Mouse (Mus musculus) gastrocnemius, postnatal 4 days (tissue): Measurements from ENCODE around the gene Plekhf1. TPM values are rescaled to one million over a fixed set of nuclear protein-coding genes. Genes with fewer than 3 reads are reported as not detected.

ENCODE experiments used
- DNase-seq, 2 experiments: peaks; one replicate each; pipeline ENCODE4 v3.0.0; 2021 to 2022; ENCODE audit warnings: low spot score in 2 of 2, mixed read lengths in 2 of 2
- total RNA-seq, 2 experiments: library from RNA; stranded (reverse); gene quantifications; 2 replicates each; pipeline ENCODE4 v1.2.3; 2021

Plekhf1 gene
- total RNA-seq, 2 experiments from 2014 or later, result 5.8 to 6.5 TPM

DNA sequence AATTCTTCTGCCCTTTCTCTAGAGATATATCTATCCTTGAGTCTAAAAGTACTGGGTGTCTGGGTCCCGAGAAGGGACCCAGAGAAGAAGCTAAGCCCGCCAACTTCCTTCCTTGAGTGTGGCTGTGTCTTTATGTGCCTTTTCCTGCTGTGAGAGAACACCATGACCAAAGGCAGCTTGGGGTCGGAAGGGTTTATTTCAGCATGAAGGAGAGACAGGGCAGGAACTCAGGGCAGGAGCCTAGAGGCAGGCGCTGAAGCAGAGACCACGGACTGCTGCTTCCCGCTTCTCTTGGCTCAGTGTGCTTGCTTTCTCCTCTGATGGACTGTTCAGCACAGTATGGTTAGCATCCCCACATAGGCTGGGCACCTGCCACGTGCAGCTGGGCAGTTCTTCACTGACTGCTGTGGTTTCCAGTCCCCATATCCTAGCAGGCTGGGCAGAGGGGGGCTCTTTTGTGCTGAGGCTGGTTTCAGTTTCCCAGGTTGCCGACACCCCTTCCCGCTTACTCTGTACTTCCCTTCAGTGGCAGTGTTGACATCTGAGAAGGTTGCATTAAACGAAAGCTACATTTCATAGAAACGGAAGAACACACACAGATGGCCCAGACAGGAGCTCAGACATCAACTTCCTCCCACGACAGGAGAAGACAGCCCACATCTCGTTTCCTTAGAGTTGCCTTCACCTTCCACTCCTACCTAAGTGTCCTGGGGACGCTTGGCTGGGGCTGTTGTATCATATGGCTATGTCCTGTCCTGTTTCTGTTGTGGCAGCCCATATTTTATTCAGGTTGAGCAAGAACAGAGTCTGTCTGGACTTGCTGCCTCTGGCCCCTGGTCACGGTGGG, 38.5 kb downstream of the Plekhf1 start:
- no peak for DNase-seq

DNA sequence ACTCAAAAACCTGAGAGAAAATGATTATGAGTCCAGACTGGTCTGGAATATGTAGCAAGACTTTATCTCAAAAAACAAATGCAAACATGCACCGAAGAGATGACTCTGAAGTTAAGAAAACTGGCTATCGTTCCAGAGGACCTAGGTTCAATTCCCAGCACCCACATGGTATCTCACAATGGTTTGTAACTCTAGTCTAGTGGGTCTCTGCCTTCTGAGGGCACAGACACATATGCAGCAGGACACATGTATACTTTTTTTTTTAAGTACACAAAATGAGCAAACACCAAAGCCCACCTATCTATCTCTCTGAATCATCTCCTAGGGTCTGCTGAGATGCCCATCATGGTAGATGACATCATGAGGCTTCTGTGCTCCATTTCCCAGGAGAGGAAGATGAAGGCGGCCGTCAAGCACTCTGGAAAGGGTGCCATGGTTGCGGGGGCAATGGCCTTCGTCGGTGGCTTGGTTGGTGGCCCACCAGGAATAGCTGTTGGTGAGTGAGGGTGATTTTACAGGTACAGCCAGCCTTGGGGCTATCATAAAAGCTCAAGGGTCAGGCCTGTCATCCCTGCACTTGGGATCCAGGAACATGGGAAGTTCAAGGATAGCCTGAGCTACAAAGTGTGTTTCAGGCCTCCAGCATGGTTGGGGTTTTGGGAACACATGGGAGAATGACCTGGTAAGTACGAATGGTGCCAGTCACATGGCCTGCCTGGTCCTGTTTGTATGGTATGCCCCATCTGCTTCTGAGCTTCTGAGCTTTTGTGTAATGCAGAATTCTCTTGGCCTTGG, 39.3 kb downstream of the Plekhf1 start:
- DNase-seq, result no peak

DNA sequence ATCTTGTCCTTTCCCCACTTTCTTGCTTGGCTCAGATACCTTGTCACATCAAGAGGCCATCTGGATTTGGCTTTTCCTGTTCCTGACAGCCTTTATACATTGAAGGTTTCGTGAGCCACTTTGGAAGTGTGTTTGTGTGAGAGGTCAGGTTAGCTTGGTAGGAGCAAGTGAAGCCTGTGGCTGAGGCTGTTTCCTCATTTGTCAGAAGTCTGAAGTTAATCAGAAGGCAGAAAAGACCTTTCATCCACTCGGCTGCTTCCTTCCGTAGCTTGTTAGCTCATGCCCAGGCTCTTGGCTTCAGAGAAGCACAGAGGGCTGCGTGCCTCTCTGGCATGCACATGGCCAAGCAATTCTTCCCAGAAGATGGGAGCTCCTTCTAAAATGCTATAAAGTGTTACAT, 40.0 kb downstream of the Plekhf1 start:
- no peak for DNase-seq

DNA sequence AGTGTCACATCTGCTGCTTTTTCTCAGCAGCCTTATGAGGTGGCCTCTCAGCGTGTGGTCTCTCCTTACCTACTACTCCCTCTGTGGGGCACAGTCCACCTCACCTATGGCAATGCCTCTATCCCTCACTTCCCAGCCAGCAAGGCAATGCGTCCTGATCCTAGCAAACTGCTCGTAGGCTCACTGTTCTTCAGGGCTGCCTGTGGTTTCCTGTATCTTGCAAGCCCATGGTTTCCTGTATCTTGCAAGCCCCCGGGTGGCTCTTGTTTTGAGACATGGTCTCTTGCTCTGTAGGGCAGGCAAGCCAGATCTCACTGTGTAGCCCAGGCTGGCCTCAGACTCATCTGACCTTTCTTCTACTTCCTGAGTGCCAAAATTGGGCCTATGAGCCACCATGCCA, 41.0 kb downstream of the Plekhf1 start:
- DNase-seq, result no peak

DNA sequence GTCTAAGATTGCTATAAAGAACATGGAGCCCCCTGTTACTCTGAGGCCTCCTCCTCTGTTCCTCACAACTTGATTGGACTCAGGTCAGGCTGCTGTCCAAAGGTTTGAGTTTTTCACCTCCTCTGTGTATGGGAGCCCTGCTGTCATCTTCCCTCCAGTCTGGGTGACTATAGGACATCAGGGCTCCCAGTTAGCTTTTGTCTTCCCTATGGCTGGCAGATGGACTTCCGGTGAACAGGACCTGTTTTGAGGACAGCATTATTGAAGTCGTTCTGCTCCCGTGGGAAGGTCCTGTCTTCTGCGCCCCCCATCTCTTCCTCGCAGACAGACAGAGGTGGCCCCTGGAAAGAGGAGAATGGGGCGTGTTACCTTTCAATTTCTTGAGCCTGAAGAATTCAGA, 43.0 kb downstream of the Plekhf1 start:
- no peak for DNase-seq

DNA sequence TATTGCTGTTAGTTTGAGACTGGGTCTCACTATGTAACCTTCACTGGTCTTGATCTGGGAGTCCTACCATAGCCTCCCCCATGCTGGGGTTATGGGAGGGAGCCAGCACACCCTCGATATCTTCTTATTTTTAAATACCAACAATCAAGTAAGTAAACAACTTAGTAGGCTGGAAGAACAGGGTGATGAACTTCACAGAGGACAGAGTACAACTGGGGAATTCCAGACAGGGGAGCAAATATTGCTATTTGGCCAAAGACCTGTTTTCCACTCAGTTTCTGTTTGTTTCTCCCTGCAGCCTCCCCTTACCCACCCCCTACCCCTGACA, 43.4 kb downstream of the Plekhf1 start:
- DNase-seq, result no peak

DNA sequence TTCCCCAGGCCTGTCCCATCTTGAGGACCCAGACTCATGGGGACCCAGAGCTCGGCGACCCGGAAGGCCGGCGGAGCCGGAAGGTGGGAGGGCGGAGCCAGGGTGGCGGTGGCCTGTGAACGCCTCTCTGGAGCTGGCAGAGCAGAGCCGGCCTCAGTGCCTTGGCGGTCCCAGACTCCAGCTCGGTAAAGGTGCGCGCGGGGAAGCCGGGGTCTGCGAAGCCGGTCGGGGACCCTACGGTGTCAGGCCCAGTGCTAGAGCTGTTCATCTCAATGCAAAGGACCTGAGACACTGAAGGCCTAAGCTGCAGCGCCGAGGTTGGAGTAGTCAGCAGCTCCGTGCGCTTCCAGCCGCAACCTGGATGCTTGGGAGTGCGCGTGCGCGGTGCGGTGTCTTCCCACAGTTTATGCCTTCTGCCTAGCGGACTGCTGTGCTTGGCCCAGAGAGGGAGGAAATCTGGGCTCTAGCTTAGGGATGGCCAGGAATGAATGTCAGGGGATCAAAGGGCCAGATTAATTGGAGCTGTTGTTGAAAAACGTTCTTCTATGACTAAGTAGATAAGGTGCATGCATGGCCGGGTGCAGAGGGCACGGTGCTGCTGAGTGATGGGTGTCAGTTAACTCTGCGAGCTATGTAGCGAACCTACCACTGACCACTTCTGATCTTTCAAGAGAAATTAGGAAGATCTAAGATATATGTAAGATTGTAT, 44.0 kb downstream of the Plekhf1 start:
- DNase-seq, result peak; percentile 58 to 80

DNA sequence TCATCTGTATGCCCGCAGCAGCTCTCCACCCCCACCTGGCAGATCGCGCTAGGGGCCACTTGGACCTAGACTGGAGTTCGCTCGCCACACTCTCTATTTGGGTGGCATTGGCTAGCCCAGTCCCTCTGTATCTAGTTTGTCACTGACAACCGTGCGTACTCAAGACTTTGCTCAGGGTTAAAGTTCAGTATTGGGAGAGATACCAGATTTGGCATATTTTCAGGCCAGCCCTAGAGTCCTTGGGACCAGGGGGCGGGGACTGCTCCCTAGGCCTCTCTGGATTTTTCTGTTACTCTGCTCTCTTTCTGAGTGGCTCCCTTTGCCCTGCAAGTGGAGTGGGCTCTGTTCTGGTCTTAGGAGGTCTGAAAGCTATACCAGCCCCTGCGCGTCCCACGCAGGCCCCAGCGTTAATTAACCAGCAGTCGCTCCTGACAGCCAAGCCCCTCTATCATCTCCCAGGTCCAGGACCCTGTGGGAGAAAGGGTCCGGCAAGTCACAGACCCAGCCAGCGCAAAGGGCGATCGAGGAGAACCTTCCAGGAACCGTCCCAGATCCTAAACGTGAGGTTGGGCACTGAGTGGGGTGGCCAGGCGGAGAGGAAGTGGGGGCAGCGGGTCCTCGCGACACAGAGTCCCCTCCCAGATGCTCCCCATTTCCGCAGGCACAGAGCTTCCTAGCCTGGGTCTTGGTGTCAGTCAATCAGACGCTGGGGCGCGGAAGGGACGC, 44.7 kb downstream of the Plekhf1 start, which contains the start of gene 1600014C10Rik:
Gene 1600014C10Rik, plus strand, starts transcription at position 256 of the 726 bp plus-strand sequence.
- DNase-seq, result peak in 1 of 2 experiments; percentile 31

DNA sequence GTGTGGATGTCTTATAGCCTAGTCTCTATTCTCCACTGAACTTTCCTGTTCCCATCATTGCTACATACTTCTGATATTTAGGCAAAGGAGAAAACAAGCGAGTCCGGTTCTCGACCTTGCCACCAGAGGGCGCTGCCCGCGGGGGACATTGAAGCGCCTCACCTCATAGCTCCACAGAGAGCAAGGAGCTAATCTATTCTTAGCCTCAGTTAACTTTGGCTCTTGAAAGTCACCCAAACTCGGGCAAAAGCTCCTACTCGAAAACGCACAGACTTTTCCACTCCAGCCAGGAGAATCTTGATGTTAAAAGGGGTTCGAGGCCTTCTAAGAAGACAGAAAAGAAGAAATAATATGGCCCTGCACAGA, 45.2 kb downstream of the Plekhf1 start:
- DNase-seq, result peak; percentile 66 to 83

DNA sequence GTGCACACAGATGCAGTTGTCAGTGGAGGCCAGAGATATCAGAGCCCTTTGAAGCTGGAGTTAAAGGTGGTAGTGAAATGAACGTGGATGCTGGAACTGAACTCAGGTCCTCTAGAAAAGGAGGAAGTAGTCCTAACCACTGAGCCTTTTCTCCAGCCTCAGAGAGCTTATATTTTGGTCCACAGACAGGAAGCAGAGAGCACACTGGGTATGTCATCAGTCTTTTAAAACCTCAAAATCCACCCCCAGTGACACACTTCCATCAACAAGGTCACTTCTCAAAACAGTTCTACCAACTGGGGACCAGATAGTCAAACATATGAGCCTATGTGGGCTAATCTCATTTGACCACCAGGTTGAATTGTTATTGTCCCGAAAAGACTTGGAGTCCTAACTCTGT, 46.5 kb downstream of the Plekhf1 start:
- no peak for DNase-seq

DNA sequence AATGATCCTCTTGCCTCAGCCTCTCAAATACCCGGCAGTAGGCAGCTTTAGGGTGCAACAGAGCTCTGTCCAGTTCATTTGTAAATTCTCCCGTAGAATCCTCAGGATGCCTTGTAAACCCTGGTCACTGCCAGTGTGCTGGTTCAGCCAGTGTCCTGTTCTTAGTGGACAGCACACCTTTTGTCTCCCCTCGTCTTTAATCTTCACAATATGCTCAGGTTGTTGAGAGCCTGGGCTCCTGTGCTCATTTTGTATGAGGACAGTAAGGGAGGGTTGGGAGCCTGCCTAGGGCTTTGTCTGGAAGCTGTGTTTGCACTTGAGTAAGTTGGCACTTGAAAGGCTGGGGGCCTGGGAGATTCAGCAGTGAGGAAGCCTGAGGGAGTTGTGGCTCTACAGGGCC, 47.9 kb downstream of the Plekhf1 start:
- no peak for DNase-seq

DNA sequence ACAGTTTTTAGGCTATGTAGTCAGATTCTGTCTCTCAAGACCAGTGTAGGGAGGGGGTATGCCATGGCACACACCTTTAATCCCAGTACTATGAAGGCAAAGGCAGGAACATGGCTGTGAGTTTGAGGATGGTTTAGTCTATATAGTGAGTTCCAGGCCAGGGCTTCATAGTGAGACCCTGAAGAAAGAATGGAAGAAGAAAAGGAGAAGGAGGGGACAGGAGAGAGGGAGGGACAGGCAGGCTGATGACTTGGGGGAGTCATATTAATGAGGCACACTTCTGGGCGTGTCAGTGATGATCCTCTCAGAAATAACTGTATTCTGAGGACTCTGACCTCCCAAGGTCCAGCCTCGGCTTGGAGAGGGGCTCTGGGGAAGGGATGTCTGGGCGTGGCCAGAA, 51.8 kb downstream of the Plekhf1 start:
- no peak for DNase-seq

DNA sequence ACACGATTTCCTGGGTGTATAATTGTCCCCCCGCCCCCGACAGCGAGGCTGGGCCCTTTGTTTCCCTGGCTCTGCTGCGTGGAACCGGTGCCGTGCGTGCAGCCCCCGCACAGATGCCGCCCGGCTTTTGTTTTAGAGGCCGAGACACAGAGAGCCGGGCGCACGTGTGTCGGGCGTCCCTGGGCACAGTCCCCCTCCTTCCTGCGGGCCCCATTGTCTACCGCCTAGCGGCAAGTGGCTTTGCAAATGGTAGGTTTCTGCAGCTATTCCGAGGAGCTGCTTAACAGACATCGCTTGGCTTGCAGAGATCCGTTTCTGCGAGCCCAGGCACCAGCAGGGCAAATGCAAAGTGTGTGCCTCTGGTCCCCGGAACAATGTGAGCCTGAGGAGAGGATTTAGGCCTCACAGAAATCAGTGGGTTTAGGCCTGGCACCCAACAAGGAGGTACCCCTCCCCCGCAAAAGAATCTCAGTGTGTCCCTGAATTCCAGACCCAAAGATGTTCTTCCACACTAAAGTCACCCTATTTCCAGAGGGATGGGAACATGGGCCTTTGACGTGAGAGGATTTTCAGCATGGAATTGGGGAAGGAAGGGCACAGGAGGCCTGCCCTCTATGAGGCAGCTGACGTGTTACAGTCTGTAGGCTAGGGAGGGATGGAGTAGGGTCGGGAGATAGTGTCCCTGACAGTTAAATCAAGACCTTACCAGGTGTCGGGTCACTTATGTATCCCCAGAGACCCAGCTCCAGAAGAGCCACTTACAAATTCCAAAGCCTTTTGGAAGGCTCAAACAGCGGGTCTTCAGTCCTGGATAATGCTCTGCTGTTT, 53.3 kb downstream of the Plekhf1 start:
- DNase-seq, result no peak

DNA sequence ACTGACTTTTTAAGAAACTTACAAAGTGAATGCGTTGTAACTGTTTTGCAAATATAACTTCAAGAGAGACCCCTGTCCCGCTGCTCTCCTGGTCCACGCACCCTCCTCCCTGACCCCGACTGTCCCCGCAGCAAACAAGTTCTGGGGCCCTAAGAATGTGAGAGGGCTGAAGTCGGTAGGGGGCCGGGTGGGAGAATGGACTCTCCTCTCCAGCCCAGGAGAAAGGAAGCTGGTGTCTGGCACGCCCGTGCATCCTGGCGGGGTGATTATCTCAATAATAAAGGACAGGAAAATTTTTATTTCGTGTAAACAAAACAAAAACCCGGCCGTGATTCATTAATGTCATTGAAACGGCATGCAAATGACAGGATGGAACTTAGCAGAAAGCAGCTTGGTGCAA, 53.9 kb downstream of the Plekhf1 start:
- DNase-seq, result no peak

DNA sequence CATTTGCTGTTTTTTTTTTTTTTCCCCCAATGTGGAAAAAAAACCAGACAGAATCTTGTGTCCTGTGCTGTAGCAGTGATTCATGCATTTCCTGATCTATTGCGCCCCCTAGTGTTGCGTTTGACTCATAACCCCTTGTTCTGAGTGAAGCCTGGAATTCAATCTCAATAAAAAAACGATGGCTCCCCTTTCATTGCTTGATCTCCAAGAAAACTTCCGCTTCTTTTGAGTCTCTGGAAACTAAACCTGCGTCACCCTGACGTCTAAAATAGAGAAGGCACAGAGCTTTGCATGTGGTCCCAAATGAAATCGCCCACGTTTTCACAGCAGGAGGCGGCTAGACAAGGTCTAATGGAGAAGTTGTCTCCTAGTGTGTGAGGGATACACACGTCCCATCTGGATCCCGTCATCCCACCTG, 60.1 kb downstream of the Plekhf1 start:
- DNase-seq, result peak in 1 of 2 experiments; percentile 38

Other genes with a start within 250 kb of the Plekhf1 start
- gene Uri1, start 204.5 kb downstream of the Plekhf1 start, total RNA-seq, result 10 to 100 TPM; 40.4 to 49.5 TPM
- 10 to 100 TPM; 25.3 to 26.2 TPM for gene Ccne1, start 120.5 kb downstream of the Plekhf1 start, total RNA-seq
- gene 1600014C10Rik, start 44.8 kb downstream of the Plekhf1 start, total RNA-seq, result 10 to 100 TPM; 12.2 to 14.0 TPM
- 10 to 100 TPM; 20.1 to 26.3 TPM for gene Pop4, start 43.4 kb upstream of the Plekhf1 start, total RNA-seq